Mouse (Mus musculus) neural tube, embryonic 12.5 days (tissue): ENCODE results near the gene Idh3g. TPM values are rescaled to one million over a fixed set of nuclear protein-coding genes. Genes with fewer than 3 reads are reported as not detected.

Experiments used
- ATAC-seq: fragments of 200-750 bp; cut with Nextera tagmentation; 2 replicates; pipeline ENCODE4 v1.8.0; 2017; ENCODE audit warnings: low read depth, mild to moderate bottlenecking, moderate TSS enrichment, moderate library complexity; ENCODE audit not compliant: low FRiP score
- H3K27ac ChIP-seq: fragments of 300-500 bp; sonication (generic); 2 replicates; pipeline ENCODE4 v1.5.1; 2016
- H3K27me3 ChIP-seq: fragments of 300-500 bp; sonication (generic); replicated peaks from 2 replicates; pipeline ENCODE4 v1.6.1; 2016; ENCODE audit warnings: mild to moderate bottlenecking
- H3K36me3 ChIP-seq: fragments of 300-500 bp; sonication (generic); 2 replicates; pipeline ENCODE4 v1.6.1; 2016; ENCODE audit warnings: mild to moderate bottlenecking
- H3K4me1 ChIP-seq: fragments of 300-500 bp; sonication (generic); 2 replicates; pipeline ENCODE4 v1.6.1; 2016
- H3K4me2 ChIP-seq: fragments of 300-500 bp; sonication (generic); replicated peaks from 2 replicates; pipeline ENCODE4 v1.6.1; 2016; ENCODE audit warnings: mild to moderate bottlenecking
- H3K4me3 ChIP-seq: fragments of 300-500 bp; sonication (generic); 2 replicates; pipeline ENCODE4 v1.5.1; 2016
- H3K9ac ChIP-seq: fragments of 300-500 bp; sonication (generic); 2 replicates; pipeline ENCODE4 v1.6.1; 2016; ENCODE audit warnings: mild to moderate bottlenecking
- H3K9me3 ChIP-seq: fragments of 300-500 bp; sonication (generic); 2 replicates; pipeline ENCODE4 v1.6.1; 2016; ENCODE audit warnings: mild to moderate bottlenecking
- WGBS: fragments of 180-500 bp; shearing (Covaris S2); methylation state at CpG from one replicate; pipeline ENCODE4 v1.1.7; 2016; 5-methylcytosine and 5-hydroxymethylcytosine counted together
- polyA plus RNA-seq: library from polyadenylated mRNA; unstranded; fragments of >200 nt; fragmentation: Nextera tagmentation; extraction: Ambion mirVana; gene quantifications from 2 replicates; pipeline ENCODE4 v1.2.1, GENCODE M21; 2016

Gene Idh3g
- 167 and 181 TPM in 2 replicates for polyA plus RNA-seq

- Histone ChIP-seq H3K4me3 (peak within 1 kb of the TSS; percentile 50), H3K36me3 (no peaks in the 10 kb centered on the region; the same call in 1 of the 2 replicates), H3K4me2 (peak within 1 kb of the TSS; percentile 64), H3K4me1 (peaks cover 9% of the 10 kb centered on the region; the same call in 1 of the 2 replicates), H3K9ac (peak within 1 kb of the TSS; percentile 65), H3K27me3 (no peaks in the 10 kb centered on the region), H3K9me3 (no peaks in the 10 kb centered on the region), H3K27ac (peak within 1 kb of the TSS; percentile 59; the same call in 1 of the 2 replicates)
- peak; percentile 98 for ATAC-seq
- 21% methylated on average over 52 of the region's 52 CpGs for WGBS
Observed at GRCm38 (mm10) chrX:73786364-73787224, at the start of gene Idh3g, which contains the start of gene Ssr4. TSS of gene Idh3g (minus strand) at chrX:73786897. TSS of gene Ssr4 (plus strand) at chrX:73787028.

DNA sequence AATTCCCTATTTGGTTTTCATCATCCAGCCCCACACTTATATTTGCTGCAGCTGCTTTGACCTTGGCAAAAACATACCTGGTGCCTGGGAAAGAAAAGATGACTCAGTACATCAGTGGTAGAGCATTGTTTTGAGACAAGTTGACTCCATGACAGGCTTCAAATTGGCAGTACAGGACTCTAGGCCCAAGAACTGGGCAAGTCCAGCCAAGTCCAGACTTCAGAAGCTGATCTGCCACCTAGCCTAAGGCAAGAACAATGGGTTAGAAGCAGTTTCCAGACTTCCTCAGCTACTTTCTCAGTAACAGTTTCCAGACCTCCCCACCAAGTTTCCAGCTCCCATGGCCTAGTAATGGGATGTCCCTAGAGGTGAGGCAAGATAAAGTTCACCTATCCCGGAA, 49.0 kb upstream of the Idh3g start:
- Histone ChIP-seq H3K9ac (no peak overlapping the region), H3K4me2 (no peak overlapping the region), H3K4me1 (no peaks in the 10 kb centered on the region), H3K27ac (no peak overlapping the region), H3K27me3 (no peaks in the 10 kb centered on the region), H3K9me3 (no peaks in the 10 kb centered on the region), H3K36me3 (no peaks in the 10 kb centered on the region), H3K4me3 (no peak overlapping the region)
- WGBS = 95% methylated on average over 1 of the region's 1 CpGs
- ATAC-seq = no peak

DNA sequence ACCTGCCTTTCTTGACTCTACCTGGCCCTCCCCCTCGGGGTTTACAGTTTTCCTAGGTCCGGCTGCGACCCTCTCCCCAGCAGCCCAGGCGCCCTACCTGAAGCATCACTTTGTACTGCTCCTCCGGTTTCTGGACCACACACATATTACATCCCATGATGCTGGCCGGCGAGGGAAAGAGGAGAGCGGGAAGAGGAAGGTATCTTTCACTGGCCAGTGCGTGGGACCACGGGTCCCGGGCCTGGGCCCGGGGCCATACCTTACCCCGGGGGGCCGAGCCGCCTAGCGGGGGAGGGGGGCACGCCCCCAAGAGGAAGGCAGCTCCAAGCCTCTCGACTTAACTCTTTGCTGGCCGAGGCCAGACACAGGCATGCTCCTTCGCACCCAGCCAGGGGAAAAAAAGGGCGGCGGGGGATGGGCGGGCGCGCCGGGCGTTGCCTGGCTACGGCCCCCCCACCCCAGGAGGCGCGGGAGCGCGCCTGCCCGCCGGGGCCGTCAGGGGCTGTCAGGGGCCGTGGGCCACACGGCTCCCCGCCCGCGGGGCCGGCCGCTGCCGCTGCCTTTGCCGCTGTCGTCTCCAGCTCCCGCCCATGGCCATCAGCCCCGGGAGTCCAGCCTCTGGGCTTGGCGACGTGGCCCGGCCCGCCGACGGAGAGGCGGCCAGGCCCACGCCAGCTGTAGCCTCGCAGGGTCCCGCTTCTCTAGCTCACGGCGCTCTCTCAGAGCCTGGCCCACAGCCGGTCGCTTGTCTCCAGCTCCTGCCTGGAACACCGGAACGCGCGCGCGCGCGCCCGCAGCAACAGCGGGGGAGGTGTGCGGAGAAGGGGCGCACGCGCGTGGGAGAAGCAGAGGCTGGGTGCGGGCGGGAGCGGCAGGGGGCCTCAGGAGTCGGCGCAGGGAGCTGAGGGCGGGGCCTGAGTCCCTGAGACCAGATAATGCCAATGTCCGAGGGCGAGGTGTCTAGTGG, 37.8 kb upstream of the Idh3g start, which contains the start of gene Pdzd4:
TSS of gene Pdzd4 (minus strand) at position 785 of the 967 bp plus-strand sequence.
- Histone ChIP-seq H3K36me3 (no peaks in the 10 kb centered on the region), H3K4me3 (peak within 1 kb of the TSS; percentile 57), H3K9ac (peak within 1 kb of the TSS; percentile 75), H3K9me3 (no peaks in the 10 kb centered on the region), H3K4me2 (peak within 1 kb of the TSS; percentile 65), H3K27me3 (no peaks in the 10 kb centered on the region; the same call in 1 of the 2 replicates), H3K27ac (peak within 1 kb of the TSS; percentile 72; the same call in 1 of the 2 replicates), H3K4me1 (no peaks in the 10 kb centered on the region)
- peak; percentile 83 for ATAC-seq
- WGBS = 14% methylated on average over 69 of the region's 84 CpGs

DNA sequence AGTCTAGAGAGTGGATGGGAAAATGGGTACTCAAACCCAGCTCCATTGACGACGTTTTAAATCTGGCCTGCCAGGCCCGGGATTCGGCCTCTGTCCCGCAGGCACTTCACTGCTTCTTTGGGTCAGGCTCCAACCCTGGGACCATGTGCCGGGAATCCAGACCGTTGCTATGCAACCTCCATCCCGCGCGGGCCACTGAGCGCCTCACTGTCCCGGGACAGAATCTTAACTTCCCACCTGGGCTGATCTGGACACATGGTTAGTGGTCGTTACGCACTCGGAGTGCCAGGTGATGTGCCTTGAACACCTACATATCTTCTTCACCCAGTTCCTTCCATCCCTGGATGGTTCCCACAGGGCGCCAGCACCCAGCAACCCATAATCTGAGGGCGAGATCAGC, 37.0 kb upstream of the Idh3g start:
- Histone ChIP-seq H3K4me3 (peak overlapping the region; percentile 57), H3K9ac (peak overlapping the region; percentile 75), H3K4me2 (peak overlapping the region; percentile 65), H3K27ac (no peak overlapping the region), H3K4me1 (no peaks in the 10 kb centered on the region), H3K36me3 (no peaks in the 10 kb centered on the region), H3K27me3 (no peaks in the 10 kb centered on the region; the same call in 1 of the 2 replicates), H3K9me3 (no peaks in the 10 kb centered on the region)
- peak; percentile 51 for ATAC-seq
- WGBS = 9% methylated on average over 17 of the region's 17 CpGs

DNA sequence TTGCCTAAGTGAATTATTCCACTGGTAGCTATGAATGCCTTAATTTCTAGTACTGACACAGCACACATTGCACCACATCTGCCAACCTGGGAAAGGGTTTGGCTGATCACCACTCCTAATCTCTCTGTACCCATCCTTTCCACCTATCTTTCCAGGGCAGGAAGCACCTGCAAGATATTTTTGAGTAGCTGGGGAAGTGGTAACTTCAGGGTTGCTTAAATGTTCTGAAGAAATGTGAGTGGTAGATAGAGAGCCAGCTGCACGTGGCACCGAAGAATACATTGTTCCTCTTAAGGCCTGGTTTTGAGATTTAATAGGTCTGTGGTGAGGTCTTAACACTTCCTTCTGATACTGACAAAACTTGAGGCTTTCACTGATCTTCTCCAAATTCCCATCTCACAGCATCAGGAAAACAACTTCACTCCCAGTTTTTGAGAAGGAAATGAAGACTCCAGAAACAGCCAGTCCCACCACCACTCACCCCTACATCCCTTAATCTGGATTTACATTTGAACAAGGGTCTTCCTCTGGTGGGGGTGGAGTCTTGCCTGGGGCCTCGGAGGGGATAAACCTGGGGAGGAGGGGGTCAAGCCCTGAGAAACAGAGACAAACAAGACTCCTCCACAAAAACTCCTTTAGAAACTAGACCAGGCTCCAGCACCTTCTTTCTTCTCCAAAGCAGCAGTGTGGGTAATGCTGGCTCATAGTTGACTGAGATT, 30.1 kb upstream of the Idh3g start:
- Histone ChIP-seq H3K36me3 (no peaks in the 10 kb centered on the region), H3K4me2 (no peak overlapping the region), H3K9ac (no peak overlapping the region), H3K9me3 (no peaks in the 10 kb centered on the region), H3K27me3 (no peaks in the 10 kb centered on the region), H3K4me3 (no peak overlapping the region), H3K27ac (no peak overlapping the region), H3K4me1 (no peaks in the 10 kb centered on the region)
- no peak for ATAC-seq
- 60% methylated on average over 3 of the region's 3 CpGs for WGBS

GRCm38 (mm10) chrX:73815072-73815471, 28.4 kb upstream of the Idh3g start:
- no peaks in the 10 kb centered on the region for H3K27me3 ChIP-seq
- H3K9ac ChIP-seq = peak overlapping the region; percentile 47; the same call in 1 of the 2 replicates
- ATAC-seq = peak; percentile 79; the same call in 1 of the 2 replicates
- H3K4me3 ChIP-seq = peak overlapping the region; percentile 24; the same call in 1 of the 2 replicates
- no peaks in the 10 kb centered on the region for H3K36me3 ChIP-seq
- 16% methylated on average over 14 of the region's 14 CpGs for WGBS
- H3K4me2 ChIP-seq = peak overlapping the region; percentile 51
- no peaks in the 10 kb centered on the region for H3K4me1 ChIP-seq
- H3K27ac ChIP-seq = no peak overlapping the region
- no peaks in the 10 kb centered on the region for H3K9me3 ChIP-seq

DNA sequence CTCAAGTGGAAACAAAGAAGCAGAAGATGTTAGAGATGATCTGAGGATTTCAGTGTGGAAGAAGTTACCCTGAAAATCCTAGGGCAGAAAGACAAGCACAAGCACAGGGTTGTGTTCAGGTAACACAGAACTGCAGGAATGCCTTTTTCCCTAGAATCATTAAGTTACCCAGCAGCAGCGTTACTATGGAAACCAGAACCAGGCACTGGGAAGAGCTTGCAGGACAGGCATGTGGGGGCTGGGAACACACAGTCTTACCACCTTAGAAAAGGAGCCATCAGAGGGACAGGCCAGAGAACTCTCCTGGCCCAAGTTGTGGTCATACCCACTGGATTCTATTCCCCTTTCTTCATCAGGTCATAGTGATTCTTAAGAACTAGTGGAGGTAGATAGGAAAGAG, 19.1 kb upstream of the Idh3g start:
- ATAC-seq = no peak
- H3K27ac ChIP-seq = no peak overlapping the region
- H3K4me1 ChIP-seq = no peaks in the 10 kb centered on the region
- H3K27me3 ChIP-seq = no peaks in the 10 kb centered on the region
- no peak overlapping the region for H3K4me2 ChIP-seq
- 68% methylated on average over 1 of the region's 1 CpGs for WGBS
- H3K9ac ChIP-seq = no peak overlapping the region
- no peaks in the 10 kb centered on the region for H3K36me3 ChIP-seq
- no peaks in the 10 kb centered on the region for H3K9me3 ChIP-seq
- no peak overlapping the region for H3K4me3 ChIP-seq

DNA sequence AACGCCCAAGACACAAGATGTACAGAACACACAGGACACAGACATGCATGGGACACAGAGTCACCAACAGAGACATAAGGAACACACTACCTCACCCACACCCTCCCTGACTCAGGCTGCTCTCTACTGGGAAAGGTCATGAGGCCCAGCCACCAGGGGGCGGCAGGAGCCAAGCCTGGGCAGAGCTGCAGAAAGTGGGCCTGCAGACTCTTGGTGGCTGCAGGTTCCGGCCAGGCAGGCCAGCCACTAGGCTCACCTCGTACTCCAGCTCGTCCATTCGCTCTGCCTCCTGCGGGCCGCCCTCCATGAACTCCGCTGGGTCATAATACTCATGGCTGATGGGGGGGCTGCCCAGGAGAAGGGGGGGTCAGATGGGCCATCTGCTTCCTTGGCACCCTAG, 11.8 kb upstream of the Idh3g start:
- H3K4me3 ChIP-seq = no peak overlapping the region
- H3K4me1 ChIP-seq = no peaks in the 10 kb centered on the region
- no peaks in the 10 kb centered on the region for H3K27me3 ChIP-seq
- H3K4me2 ChIP-seq = no peak overlapping the region
- ATAC-seq = peak; percentile 71
- H3K27ac ChIP-seq = no peak overlapping the region
- no peaks in the 10 kb centered on the region for H3K9me3 ChIP-seq
- peaks cover 6% of the 10 kb centered on the region; the same call in 1 of the 2 replicates for H3K36me3 ChIP-seq
- no peak overlapping the region for H3K9ac ChIP-seq
- WGBS = 42% methylated on average over 9 of the region's 9 CpGs

DNA sequence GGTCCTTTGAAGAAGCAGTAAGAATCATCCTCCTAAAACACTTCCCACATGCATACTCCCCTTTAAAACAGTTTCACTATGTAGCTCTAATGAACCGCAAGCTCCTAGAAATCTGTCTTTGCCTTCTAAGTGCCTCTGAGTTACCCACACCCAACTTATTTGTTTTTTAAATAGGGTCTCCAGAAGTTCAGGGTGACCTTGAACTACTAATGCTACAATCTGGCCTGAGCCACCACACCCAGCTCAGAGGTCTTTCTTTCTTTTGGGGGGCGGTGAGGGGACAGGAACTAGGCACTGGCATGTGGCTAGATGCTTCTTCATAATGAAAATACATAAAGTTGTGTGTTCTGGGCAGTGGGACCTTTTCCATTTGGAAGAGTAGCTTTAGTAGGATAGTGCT, 10.8 kb upstream of the Idh3g start:
- Histone ChIP-seq H3K9me3 (no peaks in the 10 kb centered on the region), H3K9ac (no peak overlapping the region), H3K27ac (no peak overlapping the region), H3K36me3 (peaks cover 6% of the 10 kb centered on the region; the same call in 1 of the 2 replicates), H3K27me3 (no peaks in the 10 kb centered on the region), H3K4me1 (no peaks in the 10 kb centered on the region), H3K4me2 (no peak overlapping the region), H3K4me3 (no peak overlapping the region)
- no peak for ATAC-seq
- 90% methylated on average over 2 of the region's 2 CpGs for WGBS

- H3K27ac ChIP-seq = no peak overlapping the region
Observed at GRCm38 (mm10) chrX:73793505-73793904, 6.8 kb upstream of the Idh3g start.

GRCm38 (mm10) chrX:73793039-73793438, 6.3 kb upstream of the Idh3g start:
- Histone ChIP-seq H3K4me1 (peaks cover 6% of the 10 kb centered on the region; the same call in 1 of the 2 replicates), H3K36me3 (peaks cover 6% of the 10 kb centered on the region), H3K4me2 (no peak overlapping the region), H3K9ac (no peak overlapping the region), H3K27me3 (no peaks in the 10 kb centered on the region), H3K27ac (no peak overlapping the region), H3K9me3 (no peaks in the 10 kb centered on the region), H3K4me3 (no peak overlapping the region)
- no peak for ATAC-seq

More at GRCm38 (mm10) chrX:73793505-73793904, 6.8 kb upstream of the Idh3g start:
- ATAC-seq = no peak
- H3K4me3 ChIP-seq = no peak overlapping the region
- no peaks in the 10 kb centered on the region for H3K9me3 ChIP-seq
- peaks cover 6% of the 10 kb centered on the region for H3K36me3 ChIP-seq
- 50% methylated on average over 1 of the region's 1 CpGs for WGBS
- 0 out of 2 replicates have a peak, but pooled peaks cover 1% of the 10 kb centered on the region for H3K4me1 ChIP-seq
- no peaks in the 10 kb centered on the region for H3K27me3 ChIP-seq
- no peak overlapping the region for H3K4me2 ChIP-seq
- H3K9ac ChIP-seq = no peak overlapping the region
